Mouse (Mus musculus) spleen, adult 2 months (tissue): ENCODE data around the gene Mboat2. TPM values are rescaled to one million over a fixed set of nuclear protein-coding genes. Genes with fewer than 3 reads are reported as not detected.

Experiments used
- DNase-seq, 2 experiments: peaks; one replicate each; pipeline versions ENCODE4 v3.0.0 to v3.0.0-alpha.2; 2012 to 2021; ENCODE audit warnings: low spot score in 2 of 2, low read depth in 1 of 2
- H3K27ac ChIP-seq: fragments of 200-500 bp; 2 replicates; pipeline ENCODE4 v1.5.1; 2012; ENCODE audit warnings: low read length, inconsistent platforms; ENCODE audit not compliant: insufficient read depth
- H3K27me3 ChIP-seq: fragments of 200-500 bp; 2 replicates; pipeline ENCODE4 v1.6.1; 2012; ENCODE audit warnings: mild to moderate bottlenecking, moderate library complexity, low read length, inconsistent platforms; ENCODE audit not compliant: control insufficient read depth, insufficient read depth
- H3K36me3 ChIP-seq: fragments of 200-500 bp; 2 replicates; pipeline ENCODE4 v1.6.1; 2012; ENCODE audit warnings: mild to moderate bottlenecking, low read length, inconsistent platforms; ENCODE audit not compliant: control insufficient read depth, insufficient read depth
- H3K4me1 ChIP-seq: fragments of 200-500 bp; 2 replicates; pipeline ENCODE4 v1.6.1; 2011; ENCODE audit warnings: inconsistent platforms; ENCODE audit not compliant: control insufficient read depth, insufficient read depth, insufficient read length
- H3K4me3 ChIP-seq: fragments of 200-500 bp; 2 replicates; pipeline ENCODE4 v1.5.1; 2011; ENCODE audit warnings: mild to moderate bottlenecking, inconsistent platforms; ENCODE audit not compliant: insufficient read depth, insufficient read length; ENCODE audit errors: extremely low read depth
- CTCF ChIP-seq: fragments of 200-500 bp; IDR thresholded peaks from 2 replicates; pipeline ENCODE4 v1.5.1; 2011; ENCODE audit warnings: mild to moderate bottlenecking, inconsistent platforms; ENCODE audit not compliant: insufficient read depth, insufficient read length, insufficient replicate concordance; ENCODE audit errors: extremely low read depth
- POLR2A ChIP-seq: fragments of 200-500 bp; IDR thresholded peaks from 2 replicates; pipeline ENCODE4 v1.6.1; 2011; ENCODE audit warnings: low read depth, low read length, inconsistent platforms
- WGBS: fragments of 180-500 bp; shearing (Covaris S2); methylation state at CpG from one replicate; pipeline ENCODE4 v1.1.7; 2018; 5-methylcytosine and 5-hydroxymethylcytosine counted together
- polyA plus RNA-seq: library from polyadenylated mRNA; depleted of rRNA; stranded (reverse); fragments of >200 nt; gene quantifications from 2 replicates; pipeline ENCODE4 v1.2.3, GENCODE M21; 2012

Gene Mboat2
- polyA plus RNA-seq, 1 experiment: 1.2 TPM

DNA sequence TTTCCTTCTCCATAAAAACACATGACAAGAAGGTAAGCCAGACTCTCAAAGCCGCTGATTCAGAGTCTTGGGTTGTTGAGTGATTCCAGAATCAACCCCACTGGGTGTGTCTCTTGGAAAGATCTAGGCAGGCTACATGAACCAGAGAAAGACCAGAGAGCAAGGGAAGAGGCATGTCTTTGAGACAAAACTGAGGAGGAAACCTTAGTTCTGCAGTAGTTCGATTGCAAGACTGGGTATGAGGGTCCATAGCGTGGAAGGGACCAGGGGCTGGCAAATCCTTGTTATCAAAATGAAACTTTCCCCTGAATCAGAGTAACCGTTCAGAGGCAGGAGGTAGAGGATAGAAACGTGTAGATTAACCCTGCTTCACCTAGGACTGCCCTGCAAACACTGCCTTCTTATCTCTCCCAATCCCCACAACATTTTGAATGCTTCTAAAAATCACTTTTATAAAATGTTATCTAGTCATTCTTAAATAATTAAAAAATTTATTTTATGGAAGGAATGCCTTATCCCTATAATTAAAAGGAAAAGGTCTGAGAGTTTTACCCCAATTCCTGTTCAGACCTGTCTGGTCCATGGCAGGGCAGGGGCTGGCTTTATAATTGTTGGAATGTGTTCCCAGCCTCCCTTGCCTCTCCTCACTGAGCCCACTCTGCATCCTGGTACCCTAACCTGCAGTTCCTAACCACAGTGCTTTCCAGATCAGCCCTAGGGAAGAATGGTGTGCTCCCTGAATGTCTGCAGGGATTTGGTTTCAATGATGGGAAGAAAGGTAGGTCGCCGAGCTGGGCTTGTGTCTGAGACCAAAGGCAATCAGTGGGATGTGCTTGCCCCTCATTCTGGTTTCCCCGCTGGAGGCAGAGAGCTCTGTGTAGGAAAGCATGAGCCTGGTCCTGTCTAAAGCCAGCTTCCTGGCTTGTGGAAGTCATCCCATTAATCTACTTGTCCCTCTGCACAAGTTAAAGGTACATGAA lies 142.0 kb downstream of the Mboat2 start:
- TF ChIP-seq CTCF (no peak), POLR2A (no peak)
- Histone ChIP-seq H3K4me1 (no peaks in the 10 kb centered on the region; the same call in none of the 2 replicates), H3K36me3 (0 out of 2 replicates have a peak, but pooled peaks cover 1% of the 10 kb centered on the region), H3K27ac (no peak overlapping the region), H3K4me3 (no peak overlapping the region), H3K27me3 (no peaks in the 10 kb centered on the region)
- WGBS: 86% methylated on average over 8 of the region's 8 CpGs
- no peak for DNase-seq

GRCm38 (mm10) chr12:24973586-24973985 lies 142.9 kb downstream of the Mboat2 start:
- H3K4me3 ChIP-seq: no peak overlapping the region
- TF ChIP-seq POLR2A: no peak
- no peak for TF ChIP-seq CTCF
- 0 out of 2 replicates have a peak, but pooled peaks cover 1% of the 10 kb centered on the region for H3K36me3 ChIP-seq
- WGBS: 22% methylated on average over 5 of the region's 5 CpGs
- no peak for DNase-seq
- no peaks in the 10 kb centered on the region for H3K27me3 ChIP-seq
- no peak overlapping the region for H3K27ac ChIP-seq
- H3K4me1 ChIP-seq: no peaks in the 10 kb centered on the region; the same call in none of the 2 replicates

GRCm38 (mm10) chr12:24974446-24975114 lies 143.9 kb downstream of the Mboat2 start, which contains the start of gene Kidins220:
Gene Kidins220, plus strand, starts transcription at chr12:24974925.
- Histone ChIP-seq H3K4me3 (peak within 1 kb of the TSS; percentile 87), H3K36me3 (0 out of 2 replicates have a peak, but pooled peaks cover 1% of the 10 kb centered on the region), H3K27me3 (no peaks in the 10 kb centered on the region), H3K27ac (peak within 1 kb of the TSS; percentile 56), H3K4me1 (no peaks in the 10 kb centered on the region; the same call in none of the 2 replicates)
- TF ChIP-seq POLR2A: peak; percentile 82
- TF ChIP-seq CTCF: no peak
- 16% methylated on average over 27 of the region's 29 CpGs for WGBS
- peak; percentile 81 to 92 for DNase-seq

- Histone ChIP-seq H3K36me3 (0 out of 2 replicates have a peak, but pooled peaks cover 1% of the 10 kb centered on the region), H3K4me1 (no peaks in the 10 kb centered on the region; the same call in none of the 2 replicates), H3K27ac (peak overlapping the region; percentile 56), H3K27me3 (no peaks in the 10 kb centered on the region), H3K4me3 (peak overlapping the region; percentile 87)
- DNase-seq: peak; percentile 51 to 54
- TF ChIP-seq CTCF (peak; percentile 20; the same call in 1 of the 2 replicates), POLR2A (no peak)
- under 1% methylated on average over 22 of the region's 31 CpGs for WGBS
These were observed 144.5 kb downstream of the Mboat2 start for GRCm38 (mm10) chr12:24975115-24975733.

GRCm38 (mm10) chr12:24985226-24985625 lies 154.5 kb downstream of the Mboat2 start:
- H3K27me3 ChIP-seq: no peaks in the 10 kb centered on the region
- 89% methylated on average over 5 of the region's 5 CpGs for WGBS
- H3K36me3 ChIP-seq: peaks cover 18% of the 10 kb centered on the region
- H3K4me1 ChIP-seq: no peaks in the 10 kb centered on the region
- H3K4me3 ChIP-seq: no peak overlapping the region
- TF ChIP-seq CTCF (no peak), POLR2A (no peak)
- no peak for DNase-seq
- no peak overlapping the region for H3K27ac ChIP-seq

DNA sequence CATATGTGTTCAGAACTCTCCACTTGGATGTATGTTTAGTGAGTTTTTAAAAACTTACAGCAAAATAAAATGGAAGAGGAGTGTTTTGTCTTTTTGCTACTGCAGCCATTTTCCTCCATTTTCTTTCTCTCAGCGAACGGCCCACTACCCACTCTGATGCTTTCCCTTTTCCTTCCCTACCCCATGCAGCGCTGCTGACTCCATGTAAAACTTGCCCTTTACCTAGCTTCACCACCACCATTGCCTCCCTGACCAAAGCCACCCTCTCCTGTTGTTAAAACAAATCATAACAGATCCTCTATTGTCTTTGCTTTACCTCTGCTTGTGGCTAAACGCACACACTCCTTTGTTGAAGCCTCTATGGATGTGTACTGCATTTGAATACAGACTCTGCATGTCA lies 164.7 kb downstream of the Mboat2 start:
- no peak for DNase-seq
- Histone ChIP-seq H3K4me1 (no peaks in the 10 kb centered on the region), H3K27me3 (no peaks in the 10 kb centered on the region), H3K36me3 (peaks cover 61% of the 10 kb centered on the region), H3K27ac (no peak overlapping the region), H3K4me3 (no peak overlapping the region)
- no peak for TF ChIP-seq POLR2A
- TF ChIP-seq CTCF: no peak
- 96% methylated on average over 4 of the region's 4 CpGs for WGBS
